Mouse (Mus musculus) gastrocnemius, adult 8-10 months (tissue): Measurements from ENCODE around the gene Gpr37l1. TPM values are rescaled to one million over a fixed set of nuclear protein-coding genes. Genes with fewer than 3 reads are reported as not detected.
"Not testable (repeated sequence)": the region's sequence is repeated elsewhere in the genome, so short reads cannot be mapped to it uniquely, and the experiment has no call there.

Source experiments
- DNase-seq, 2 experiments: peaks; one replicate each; pipeline ENCODE4 v3.0.0; 2022; ENCODE audit warnings: low spot score in 2 of 2
- total RNA-seq, 4 experiments: library from RNA; stranded (reverse); gene quantifications; 2 replicates each; pipeline ENCODE4 v1.2.4; 2022

The Gpr37l1 gene
- under 1 TPM; 0.15 to 0.36 (median 0.27) TPM for total RNA-seq

DNA sequence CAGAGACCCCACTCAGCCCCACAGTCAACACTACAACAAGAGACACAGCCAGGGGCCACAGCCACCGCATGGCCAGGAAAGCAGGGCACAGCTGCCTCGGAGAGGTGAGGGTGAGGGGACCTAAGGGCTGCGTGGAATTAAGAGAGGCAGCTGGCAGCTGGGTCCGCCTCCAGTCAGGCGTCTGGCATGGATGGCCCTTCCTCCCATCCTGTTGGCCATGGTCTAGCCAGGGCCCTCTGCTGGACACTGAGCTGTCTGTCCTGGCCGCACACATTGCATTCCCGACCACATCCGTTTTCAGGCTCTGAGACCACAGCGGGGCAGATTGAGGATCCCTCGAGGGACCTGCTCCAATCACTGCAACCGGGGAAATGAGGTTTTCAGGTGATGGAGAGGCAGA lies at the start of gene Gpr37l1:
Gene Gpr37l1 (minus strand): TSS at position 247 of the 400 bp plus-strand sequence.
- DNase-seq: no peak

DNA sequence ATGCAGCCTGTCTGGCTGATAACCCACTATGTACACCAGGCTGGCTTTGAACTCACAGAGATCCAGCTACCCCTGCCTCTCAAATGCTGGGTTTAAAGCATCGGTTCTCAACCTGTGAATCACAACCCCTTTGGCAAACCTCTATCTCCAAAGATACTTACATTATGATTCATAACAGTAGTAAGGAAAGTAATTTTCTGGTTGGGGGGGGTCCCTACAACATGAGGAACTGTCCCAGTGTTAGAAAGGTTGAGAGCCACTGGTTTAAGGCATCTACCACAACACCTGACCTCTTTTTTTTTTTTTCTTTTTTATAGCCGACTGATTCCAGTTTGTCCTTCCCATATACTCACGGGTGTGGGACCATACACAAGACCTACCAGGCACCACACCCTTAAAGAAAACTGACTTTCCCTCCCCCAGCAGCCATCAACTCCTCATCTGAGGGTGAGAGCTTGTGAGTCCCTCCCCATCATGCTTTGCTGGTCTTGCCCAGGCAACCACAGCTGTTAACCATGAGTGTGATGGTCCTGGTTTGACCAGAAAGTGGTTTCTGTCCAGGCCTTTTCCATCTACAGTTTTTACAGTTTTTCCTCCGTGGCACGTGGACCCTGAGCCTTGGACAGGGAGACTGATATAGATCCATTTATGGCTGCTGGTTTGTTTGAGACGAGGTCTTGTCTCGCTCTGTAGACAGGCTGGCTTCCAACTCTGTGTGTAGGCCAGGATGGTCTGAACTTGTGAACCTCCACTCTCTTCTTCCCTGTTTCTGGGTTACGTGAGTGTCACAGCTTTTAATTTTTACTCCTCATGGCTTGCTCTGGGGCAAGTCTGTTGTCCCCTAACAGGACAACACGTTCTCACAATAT lies 46.5 kb upstream of the Gpr37l1 start:
- no peak for DNase-seq

DNA sequence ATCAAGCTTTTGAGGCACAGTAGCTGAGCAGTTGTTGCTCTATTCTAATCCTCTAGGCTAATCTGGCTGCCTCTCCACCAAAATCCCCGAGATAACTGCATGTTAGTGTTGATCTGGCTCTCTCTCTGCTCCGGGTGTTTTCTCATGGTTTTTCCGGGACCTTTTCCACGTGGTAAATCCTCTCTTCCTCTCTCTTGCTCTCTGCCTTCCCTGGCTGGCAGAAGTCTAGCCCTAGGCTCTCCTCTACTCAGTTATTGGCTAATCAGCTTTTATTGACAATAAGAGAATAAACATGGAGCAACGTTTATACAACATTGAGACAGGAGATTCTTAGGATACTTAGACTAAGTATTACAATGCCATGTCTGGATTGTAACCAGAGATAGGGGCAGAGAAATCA lies 42.9 kb upstream of the Gpr37l1 start:
- no peak for DNase-seq

DNA sequence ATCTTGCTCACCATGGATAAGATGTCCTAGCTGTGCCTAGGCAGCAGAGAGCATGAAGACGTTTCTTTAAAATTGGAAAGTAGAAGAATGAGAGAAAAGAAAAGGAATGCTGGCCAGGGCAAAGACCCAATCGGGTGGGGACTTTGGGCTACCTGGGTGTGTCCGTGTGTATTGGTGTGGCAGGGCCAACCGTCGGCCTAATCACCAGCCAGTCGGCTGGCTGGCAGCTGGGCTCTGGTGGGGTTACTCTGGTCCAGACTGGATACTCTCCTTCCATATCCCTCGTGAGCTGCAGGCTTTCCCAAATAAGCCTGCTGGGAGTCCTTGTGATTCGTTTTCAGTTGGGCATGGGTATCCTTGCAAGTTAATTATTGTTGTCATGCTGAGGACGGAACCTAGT lies 41.2 kb upstream of the Gpr37l1 start:
- no peak for DNase-seq

DNA sequence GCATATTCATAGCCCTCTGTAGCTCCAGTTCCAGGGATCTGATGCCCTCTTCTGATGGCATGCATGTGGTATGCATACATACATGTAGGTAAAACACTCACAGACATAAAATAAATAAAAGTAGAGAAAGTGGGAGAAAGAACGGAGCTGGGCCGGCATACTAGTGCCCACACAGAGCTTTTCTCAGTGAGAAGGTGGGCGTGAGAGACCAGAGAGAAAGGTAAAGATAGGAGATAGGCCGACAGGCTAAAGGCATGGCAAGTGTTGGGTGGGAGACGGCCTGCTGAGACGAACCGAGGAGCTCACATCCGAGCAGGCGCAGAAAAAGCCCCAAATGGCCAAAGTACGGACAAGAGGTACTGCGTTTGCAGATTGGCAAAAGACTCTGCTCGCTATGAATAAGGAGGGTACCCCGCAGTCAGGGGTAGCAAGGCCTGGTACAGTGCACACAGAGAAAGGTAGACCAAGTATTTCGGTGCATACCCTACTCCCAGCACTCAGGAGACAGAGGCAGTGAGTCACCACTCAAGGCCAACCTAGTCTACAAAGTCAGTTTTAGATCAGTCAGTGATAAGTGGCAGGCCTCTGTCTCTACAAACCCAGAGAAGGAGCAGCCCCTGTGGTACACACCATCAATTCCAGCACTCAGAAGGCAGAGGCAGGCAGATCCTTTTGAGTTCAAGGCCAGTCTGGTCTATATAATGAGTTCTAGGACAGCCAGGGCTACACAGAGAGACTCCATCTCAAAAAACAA lies 39.3 kb upstream of the Gpr37l1 start:
- no peak for DNase-seq

DNA sequence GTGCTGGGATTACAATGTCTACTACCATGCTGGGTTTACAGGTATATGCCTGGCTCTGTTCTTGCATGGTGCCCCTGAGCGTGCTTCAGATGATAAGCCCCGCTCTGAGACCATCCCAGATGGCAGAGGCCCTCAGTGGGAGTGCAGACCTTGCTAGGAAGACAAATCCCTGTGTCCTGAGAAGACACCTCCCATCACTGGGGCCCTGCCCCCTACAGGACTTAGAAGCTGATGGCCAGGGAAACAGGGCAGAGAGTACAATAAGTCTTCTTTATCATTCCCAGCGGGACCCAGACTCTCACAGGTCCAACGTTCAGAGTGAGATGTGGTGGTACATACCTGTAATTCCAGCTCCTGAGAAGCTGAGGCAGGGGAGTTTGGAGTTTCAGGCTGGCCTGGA lies 37.8 kb upstream of the Gpr37l1 start:
- DNase-seq: no peak

DNA sequence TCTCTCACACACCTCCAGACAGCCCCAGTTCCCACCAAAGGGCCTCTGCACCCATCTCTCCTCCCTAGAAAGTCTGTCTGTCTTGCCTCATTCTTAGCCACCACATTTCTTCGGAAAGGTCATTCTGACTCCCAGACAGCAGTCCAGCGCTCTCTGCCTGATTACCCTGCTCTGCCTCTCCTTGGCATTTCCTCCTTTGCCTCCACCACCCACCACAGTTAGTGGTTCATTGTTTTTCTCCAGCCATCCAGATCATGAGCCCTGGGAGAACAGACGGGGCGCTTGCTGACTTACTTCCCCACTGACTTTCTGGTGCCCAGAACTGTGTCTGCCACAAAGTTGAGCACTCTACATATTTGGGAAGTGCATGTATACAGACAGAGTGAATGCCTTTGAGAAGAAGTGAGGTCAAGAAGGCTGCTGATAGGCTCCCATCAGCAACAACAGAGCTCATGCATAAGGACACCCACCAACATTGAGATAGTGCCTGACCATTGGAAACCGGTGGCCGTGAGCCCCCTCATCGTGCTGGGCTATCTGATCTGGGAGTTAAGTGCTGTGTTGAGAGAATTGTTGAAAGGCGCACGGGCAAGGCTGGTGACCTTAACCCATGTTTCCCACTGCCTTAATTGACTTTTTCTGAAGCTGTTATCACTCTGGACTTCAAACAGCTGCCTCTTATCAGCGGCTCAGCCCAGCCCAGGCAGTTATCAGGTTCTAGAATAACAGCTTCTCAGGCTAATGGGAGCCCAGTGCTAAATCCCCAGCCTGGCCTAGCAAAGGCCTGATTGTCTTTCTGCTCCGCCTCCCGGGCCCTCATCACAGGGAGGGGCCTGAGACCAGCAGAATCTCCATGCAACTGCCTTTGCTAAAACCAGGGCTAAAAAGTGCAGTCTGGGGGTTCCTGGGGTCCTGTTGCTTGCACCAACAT lies 37.0 kb upstream of the Gpr37l1 start:
- DNase-seq: no peak

DNA sequence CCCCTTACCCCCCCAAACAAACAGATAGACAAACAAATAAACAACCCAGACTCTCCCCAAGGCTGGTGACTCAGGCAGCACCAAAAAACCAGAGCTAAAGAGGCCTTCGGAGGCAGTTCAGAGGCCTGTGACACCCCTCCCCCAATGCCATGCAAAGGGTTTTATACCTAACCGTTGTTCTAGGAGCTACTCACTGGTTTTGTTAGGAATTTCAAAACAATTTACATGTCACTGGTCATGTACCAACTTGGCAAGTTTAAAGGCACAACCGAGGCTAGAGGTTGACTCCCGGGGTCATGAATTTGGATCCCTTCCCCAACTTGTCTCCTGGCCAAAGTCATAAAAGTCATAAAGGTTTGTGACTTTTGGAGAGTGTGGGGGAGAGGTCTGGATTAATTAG lies 32.9 kb upstream of the Gpr37l1 start:
- DNase-seq: no peak

DNA sequence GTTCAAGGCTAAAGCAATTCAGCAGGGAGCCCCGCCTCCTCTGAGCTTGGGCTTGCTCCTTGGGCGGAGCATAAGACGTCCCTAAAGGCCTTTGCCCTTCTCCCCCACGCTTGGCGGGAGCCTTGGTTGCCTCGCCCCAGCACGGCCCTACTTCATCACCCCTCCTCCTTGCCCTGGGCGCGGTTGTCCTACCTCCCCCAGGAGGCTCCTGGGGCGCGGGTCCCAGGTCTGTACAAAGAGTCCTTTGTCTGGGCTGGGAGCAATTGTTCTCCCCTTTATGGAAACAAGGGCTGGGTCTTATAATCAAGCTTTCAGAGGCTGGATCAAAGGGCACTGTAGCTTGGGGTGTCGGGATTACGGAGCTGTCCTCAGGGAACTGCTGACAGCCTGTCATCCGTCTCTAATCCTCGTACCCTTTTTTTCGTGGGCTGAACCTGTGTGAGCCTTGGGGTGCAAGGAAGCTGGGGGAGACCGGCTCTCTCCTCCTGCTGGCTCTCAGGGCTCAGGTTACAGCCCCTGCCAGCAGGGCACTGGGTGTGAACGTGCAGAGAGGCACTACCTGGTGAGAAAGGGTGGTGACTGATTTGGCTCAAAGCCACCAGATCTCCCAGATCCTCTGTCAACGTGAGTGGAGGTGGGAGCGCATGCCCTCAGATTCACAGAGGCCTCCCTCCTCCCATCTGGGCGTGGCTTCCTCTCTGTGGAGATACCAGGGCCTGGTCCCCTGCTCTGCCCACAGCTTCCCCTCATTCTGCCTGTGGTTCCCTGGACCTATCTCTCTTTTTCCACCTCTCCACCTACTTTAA lies 31.7 kb upstream of the Gpr37l1 start:
- DNase-seq: no peak

DNA sequence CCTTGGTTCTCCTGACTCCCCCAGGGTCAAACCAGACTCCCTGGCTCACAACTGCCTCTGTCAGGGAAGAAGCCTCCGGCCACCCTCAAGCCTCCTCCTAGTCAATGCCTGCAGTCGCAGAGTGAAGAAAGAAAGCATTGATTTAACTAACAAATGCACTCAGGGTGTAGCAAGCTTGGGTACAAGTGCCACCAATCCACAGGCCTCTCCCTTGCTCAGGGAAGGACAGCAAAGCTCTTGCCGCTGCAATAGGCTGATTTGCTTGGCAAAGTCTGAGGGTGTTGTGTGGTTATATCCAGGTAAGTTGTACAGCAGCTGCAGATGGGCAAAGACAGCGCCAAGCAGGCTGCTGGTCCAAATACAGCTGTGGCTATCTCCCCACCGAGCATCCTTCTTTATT lies 30.9 kb upstream of the Gpr37l1 start:
- DNase-seq: no peak

DNA sequence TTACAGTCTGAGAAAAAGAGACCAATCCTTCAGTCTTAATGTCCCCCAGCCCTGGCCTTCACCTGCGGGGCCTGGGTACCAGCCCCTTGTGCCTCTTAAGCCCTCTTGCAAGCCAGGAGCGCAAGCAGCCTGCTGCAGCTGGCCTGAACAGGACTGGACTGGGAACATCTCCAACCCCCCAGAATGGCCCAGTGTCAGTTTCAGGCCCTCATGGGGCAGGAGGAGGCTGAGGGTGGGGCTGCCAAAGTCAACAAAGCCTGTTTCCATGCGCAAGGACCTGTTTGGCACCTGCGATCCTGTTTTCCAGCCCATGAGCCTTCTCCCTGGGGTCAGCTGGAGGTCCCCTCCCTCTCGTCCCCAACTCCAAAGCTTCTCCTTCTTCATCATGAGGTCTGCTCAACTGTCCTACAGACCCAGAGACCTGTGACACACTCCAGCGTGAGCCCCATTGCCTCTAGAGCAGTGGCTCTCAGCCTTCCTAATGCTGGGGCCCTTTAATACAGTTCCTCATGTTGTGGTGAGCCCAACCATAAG lies 28.5 kb upstream of the Gpr37l1 start:
- DNase-seq: peak; percentile 58 to 68

DNA sequence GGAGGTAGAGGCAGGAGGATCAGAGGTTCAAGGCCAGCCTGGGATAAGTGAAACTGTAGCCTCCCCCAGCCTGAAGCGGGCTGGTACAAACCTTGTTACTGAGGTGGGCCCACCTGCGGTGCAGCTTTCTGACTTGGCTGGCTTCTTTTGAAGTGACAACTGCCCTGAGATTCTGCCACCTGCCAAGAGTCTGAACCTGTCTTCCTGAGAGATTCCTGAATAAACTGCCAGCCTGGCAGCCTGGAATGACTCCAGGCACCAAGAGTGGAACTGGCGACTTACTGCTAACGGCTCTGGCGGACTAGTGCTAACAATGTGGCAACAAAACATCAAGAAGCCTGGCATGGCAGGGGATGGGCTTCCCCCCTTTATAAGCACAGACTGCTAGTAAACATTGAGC lies 26.9 kb upstream of the Gpr37l1 start:
- not testable (repeated sequence) for DNase-seq

DNA sequence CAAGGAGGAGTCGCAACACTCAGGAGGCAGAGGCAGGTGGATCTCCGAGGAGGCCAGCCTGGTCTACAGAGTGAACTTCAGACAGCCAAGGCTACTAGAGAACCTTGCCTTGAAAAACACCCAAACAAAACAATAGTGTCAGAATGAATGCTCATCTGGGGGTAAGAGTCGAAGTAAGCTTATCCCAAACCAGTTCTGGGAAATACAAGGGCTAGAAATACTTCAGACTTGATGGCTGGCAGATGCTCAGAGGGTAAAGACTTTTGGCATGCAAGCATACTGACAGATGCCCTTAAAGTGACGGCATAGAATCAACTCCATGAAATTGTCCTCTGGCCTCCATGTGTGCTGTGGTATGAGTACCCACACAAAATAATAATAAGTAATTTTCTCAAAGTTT lies 21.7 kb upstream of the Gpr37l1 start:
- no peak for DNase-seq

DNA sequence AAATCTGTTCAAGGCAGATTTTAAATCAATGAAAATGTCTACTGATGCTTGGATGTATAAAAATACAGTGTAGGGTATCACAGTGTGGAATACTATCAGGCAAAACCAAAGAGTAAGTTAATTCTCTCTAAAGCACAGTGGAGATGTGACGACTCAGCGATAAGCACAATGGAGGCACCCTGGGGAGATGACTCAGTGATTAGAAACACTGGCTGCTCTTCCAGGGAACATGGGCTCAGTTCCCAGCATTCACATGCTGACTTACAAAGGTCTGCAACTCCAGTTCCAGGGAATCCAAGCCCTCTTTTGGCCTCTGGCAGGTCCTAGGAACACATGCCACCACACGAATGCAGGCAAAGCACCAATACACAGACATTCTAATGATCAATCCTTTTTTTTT lies 20.7 kb upstream of the Gpr37l1 start:
- peak; percentile 12 to 25 for DNase-seq

DNA sequence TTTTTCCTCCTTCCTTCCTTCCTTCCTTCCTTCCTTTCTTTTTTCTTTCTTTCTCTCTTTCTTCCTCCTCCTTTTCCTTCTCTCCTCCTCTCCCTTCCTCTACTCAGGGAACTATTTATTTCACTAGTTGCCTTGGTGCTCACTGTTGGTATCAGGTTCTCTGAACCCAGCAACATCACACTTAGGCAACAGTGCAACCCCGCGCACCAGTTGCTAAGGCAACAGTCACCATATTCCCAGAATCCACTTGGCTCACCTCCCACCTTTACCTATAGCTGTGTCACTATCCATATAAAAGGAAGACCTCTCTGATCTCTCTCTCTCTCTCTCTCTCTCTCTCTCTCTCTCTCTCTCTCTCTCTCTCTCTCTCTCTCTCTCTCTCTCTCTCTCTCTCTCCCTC lies 19.5 kb upstream of the Gpr37l1 start:
- not testable (repeated sequence) for DNase-seq

DNA sequence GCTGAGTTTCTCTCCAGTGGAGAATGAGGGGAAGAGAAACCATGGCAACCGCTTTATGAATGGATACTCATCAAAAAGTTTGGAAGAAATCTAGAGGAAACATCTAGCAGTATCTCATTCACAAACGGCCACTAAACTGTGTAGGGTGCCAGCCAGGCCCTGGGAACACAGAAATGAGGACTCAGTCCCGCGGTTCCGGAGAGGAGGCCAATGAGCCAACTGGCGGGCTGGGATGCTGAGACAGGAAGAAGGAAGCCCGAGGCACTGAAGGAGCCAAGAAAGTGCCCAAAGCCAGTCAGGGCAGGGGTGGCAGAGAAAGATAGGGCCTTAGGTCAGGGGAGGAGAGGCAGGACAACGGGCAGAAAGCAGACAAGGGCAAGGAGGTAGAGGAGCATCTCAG lies 18.9 kb upstream of the Gpr37l1 start:
- DNase-seq: no peak

DNA sequence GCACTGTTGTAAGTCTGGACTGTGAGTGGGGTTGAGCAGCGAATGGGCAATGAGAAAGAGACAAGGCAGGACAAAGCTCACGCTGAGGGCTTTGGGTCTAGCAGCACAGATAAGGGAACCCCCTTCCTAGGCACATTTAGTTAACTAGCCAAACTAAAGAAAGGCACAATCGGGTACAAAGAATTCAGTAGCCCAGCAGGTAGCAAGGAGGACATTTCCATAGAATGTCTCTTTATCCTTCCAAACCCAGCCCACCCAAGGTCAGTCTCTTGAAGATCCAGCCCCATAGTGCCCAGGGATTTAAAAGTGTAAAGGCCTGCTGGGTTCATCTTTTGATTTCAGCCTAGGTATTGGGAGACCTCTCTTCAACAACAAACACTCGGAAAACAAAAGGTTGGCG lies 18.5 kb upstream of the Gpr37l1 start:
- DNase-seq: no peak

DNA sequence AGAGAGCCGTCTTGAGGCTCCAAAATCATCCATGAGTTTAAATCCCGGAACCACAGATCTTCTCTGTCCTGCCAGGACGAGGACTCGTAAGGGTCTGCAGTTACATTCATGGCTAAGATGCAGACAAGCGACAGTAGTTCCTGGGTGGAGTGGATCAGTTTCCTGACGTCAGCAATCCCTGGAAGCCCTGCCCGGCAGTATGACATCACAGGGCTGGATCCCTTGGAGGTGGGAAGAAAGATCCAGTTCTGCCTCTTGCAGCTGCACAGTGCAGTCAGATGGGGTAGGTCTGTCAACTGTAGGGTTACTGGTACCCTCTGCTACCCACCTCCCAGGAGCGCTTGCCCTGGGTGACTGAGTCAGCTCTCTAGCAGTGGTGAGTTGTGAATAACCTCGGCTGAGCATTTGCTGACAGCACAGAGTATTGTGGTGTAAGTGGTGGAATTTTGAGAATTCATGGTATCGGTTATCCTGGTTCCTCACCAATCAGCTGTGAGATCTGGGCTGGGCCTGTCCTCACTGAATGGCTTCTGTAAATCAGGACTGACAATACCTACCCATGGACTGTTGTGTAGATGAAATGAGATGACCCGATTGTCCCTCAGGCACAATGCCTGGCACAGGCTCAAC lies 16.6 kb upstream of the Gpr37l1 start:
- no peak for DNase-seq

DNA sequence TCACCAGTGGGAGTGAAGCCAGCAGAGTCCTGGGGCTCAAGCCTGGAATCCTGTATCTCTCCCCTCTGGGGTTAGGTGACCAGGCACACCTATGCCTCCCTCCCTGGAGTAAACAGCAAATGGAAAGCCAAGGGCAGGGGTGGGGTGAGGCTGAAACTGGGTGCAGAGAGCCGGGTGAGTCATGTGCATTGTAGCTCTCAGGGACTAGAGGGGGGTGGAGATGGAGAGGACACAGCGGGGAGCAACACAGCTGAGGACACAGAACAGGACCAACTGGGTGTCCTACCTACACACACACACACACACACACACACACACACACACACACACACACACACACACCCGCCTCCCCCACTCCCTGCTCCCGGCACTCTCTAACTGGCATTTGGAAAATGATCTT lies 16.0 kb upstream of the Gpr37l1 start:
- no peak for DNase-seq

DNA sequence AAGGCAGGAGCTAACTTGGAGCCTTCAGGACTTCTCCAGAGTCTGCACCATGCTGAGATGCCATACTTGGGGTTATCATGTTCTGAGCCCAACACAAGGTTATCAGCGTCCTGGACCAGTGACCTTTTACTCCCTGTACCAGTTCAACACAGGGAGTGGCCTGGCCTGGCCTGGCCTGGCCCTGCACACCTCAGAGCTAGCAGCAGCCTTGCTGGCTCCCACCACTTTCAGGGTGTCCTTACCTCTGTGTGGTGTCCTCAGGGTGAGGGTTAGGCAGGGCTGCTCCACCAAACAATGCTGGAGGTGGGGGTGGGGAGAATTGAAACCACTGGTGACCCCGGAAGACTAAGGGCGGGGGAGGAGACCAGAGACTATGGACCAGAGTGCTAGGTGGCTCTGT lies 15.5 kb upstream of the Gpr37l1 start:
- DNase-seq: no peak
